Mouse (Mus musculus) NIH3T3 (cell line): ENCODE results near the gene Tcte3.
"Not testable (repeated sequence)": the region's sequence is repeated elsewhere in the genome, so short reads cannot be mapped to it uniquely, and the experiment has no call there.

Experiments used
- DNase-seq: peaks from one replicate; pipeline ENCODE4 v3.0.0-alpha.2; 2012; ENCODE audit warnings: low read depth

Tcte3 gene

GRCm38 (mm10) chr17:15031414-15031813 lies 9.9 kb downstream of the Tcte3 start:
- not testable (repeated sequence) for DNase-seq

- DNase-seq: not testable (repeated sequence)
These were observed 15.8 kb downstream of the Tcte3 start for GRCm38 (mm10) chr17:15025513-15025912.

DNA sequence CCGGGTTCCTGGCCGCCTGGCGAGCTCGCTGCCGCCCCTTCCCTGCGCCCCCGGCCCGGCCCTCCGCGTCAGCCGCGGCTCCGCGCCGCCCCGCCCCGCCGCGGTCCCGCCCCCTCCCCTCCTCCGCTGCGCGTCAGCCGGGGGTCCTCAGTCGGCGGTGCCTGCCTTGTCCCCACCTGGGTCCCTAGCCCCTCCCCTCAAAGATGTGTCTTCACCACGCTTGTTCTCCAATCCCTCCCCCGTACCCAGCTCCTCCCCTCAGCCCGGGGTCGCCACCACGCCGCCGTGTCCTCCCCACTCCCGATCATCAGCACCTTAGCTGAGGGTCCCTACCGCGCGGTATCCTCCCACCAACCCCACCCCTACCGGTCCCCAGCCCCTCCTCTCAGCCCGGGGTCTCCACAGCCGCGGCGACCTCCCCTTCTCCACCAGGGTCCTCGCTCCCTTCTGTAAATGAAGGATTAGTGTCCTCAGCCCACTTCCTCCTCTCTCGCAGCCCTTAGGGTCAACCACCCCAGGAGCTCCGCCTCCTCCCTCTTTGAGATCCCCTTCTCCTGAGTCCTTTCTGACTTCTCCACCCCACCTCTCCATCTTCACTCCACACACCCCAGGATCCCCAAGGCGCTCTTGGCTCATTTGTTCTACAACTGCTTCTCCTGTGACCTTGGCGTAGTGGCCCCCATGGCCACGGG lies 16.6 kb downstream of the Tcte3 start:
- DNase-seq: not testable (repeated sequence)

- DNase-seq: not testable (repeated sequence)
These were observed 17.3 kb downstream of the Tcte3 start for GRCm38 (mm10) chr17:15023878-15024492.

GRCm38 (mm10) chr17:15021503-15022220 lies 19.6 kb downstream of the Tcte3 start:
- not testable (repeated sequence) for DNase-seq

- not testable (repeated sequence) for DNase-seq
These were observed 31.4 kb downstream of the Tcte3 start, which contains the start of gene Gm3435 for GRCm38 (mm10) chr17:15009706-15010413. Gm3435 (plus strand) TSS chr17:15010176.

DNA sequence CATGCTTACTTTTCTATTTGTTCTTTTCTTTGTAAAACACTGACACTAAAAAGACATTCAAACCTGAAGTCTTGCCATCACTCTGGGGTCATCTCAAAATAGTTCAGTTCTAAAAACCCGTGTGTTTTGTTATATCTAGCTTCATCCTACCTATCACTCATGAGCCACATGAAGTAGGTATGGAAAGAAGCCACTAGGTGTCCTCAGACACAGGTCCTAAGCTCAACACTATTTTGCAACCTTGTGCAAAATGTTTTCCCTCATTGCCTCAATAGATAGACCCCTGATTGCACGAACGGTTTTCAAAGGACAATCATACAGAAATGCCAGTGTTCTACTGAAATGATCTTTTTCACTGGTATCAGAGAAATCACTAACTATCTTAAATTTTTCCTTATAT lies 32.2 kb downstream of the Tcte3 start:
- DNase-seq: not testable (repeated sequence)

- not testable (repeated sequence) for DNase-seq
These were observed 41.2 kb downstream of the Tcte3 start for GRCm38 (mm10) chr17:15000047-15000446.

- DNase-seq: not testable (repeated sequence)
These were observed 47.1 kb downstream of the Tcte3 start for GRCm38 (mm10) chr17:14994140-14994539.

- not testable (repeated sequence) for DNase-seq
These were observed 48.0 kb downstream of the Tcte3 start for GRCm38 (mm10) chr17:14993139-14993832.

DNA sequence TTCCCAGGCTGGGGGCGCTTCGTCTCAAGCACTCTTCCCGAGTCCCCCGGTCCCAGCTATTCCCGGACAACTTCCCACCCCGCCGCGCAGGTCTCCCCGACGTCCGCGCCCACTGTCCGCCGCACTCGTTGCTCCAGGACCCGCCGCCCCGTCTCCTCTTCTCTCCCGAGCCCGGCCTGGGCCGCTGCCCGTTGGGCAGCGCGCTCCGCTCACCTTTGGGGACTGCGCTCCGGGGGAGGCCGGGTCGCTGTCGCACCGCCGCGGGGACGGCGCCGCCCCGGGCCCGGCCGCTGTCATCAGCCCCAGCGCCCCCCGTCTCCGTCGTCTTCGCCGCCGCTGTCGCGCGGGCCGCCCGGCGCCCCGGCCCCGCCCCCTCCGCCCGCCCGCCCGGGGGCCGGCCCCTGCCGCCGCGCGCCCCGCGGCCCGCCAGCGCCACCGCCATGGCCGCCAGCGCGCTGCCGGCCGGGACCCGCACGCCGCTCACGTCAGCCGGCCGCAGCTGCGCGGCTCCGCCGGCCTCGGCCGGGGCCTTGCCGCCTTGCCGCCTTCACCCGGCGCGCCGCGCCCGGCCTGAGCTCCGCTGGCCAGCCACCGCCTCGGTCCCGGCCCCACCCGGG lies 48.7 kb downstream of the Tcte3 start:
- not testable (repeated sequence) for DNase-seq

DNA sequence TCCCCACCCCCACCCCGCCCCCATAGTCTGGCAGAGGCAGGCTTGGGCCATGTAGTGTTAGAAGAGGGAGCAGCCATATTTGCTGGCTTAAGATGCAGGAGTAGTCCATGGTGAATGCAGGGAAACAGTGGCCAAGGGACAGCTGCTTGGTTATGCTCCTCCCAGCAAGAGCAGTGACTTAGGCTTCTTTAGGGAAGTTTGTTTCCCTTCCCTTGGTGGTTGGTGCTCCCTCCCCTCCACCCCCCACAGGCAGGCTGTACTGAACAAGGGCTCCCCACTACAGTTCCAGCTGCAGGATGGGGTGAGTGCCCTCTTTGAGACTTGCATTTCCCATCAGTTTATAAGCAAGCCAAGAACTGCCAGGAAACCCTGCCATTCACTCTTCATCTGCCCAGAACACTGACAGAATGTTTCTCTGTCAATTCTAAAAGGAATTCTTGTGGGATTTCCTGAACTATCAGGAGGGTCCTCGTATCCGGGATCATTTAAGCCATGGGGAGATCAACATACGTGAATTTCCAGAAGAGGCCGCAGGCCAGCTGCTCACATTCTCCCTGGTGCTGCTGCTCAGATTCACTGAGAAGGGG lies 51.1 kb downstream of the Tcte3 start:
- not testable (repeated sequence) for DNase-seq

DNA sequence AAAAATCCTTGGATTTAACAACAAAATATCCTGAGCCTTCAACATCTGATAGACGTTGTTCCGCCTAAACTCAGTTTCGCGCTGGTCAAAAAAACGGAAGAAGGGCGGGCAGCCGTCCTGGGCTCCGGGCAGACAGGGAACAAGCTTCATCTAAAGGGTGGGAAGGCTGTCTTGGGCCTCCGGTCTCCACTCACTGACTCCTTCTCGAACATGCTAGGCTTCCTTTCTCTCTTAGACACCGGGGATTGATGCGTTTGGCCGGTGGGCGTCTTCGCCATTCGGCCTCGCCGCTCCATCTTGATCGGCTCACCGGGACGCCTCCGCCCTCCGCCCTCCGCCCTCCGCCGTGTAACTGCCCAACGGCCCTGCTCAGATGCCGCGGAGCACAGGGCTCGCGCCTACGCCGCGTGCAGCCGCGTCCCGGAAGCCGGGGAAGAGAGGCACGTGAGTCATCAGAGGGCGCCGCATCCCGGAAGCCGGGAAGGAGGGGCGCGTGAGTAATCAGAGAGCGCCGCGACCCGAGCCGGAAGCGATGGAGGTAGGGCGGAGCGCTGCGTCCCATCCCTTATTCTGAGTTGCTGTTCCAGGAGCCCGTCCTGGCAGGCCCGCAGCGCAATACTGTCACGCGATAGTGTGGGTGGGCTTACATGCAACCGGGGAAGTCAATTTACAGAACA lies 62.8 kb downstream of the Tcte3 start, which contains the start of the genes 9030025P20Rik and Gm3417:
TSS of gene 9030025P20Rik (plus strand) at position 107 of the 677 bp plus-strand sequence.
TSS of gene Gm3417 (minus strand) at position 429 of the 677 bp plus-strand sequence.
- DNase-seq: not testable (repeated sequence)

- not testable (repeated sequence) for DNase-seq
These were observed 63.4 kb downstream of the Tcte3 start for GRCm38 (mm10) chr17:14977718-14978361.
